Mouse (Mus musculus) embryonic facial prominence, embryonic 15.5 days (tissue): ENCODE data around the gene Timm50. TPM values are rescaled to one million over a fixed set of nuclear protein-coding genes. Genes with fewer than 3 reads are reported as not detected.

Experiments used
- ATAC-seq: fragments of 200-750 bp; cut with Nextera tagmentation; 2 replicates; pipeline ENCODE4 v1.8.0; 2017; ENCODE audit warnings: low read depth, moderate TSS enrichment; ENCODE audit not compliant: insufficient number of reproducible peaks, low FRiP score, low TSS enrichment
- H3K27ac ChIP-seq: fragments of 300-500 bp; sonication (generic); replicated peaks from 2 replicates; pipeline ENCODE4 v1.5.1; 2015; ENCODE audit warnings: mild to moderate bottlenecking, inconsistent platforms
- H3K27me3 ChIP-seq: fragments of 300-500 bp; sonication (generic); 2 replicates; pipeline ENCODE4 v1.6.1; 2015; ENCODE audit warnings: inconsistent platforms
- H3K36me3 ChIP-seq: fragments of 300-500 bp; sonication (generic); 2 replicates; pipeline ENCODE4 v1.6.1; 2015; ENCODE audit warnings: mild to moderate bottlenecking, inconsistent platforms
- H3K4me1 ChIP-seq: fragments of 300-500 bp; sonication (generic); 2 replicates; pipeline ENCODE4 v1.6.1; 2015; ENCODE audit warnings: inconsistent platforms
- H3K4me2 ChIP-seq: fragments of 300-500 bp; sonication (generic); replicated peaks from 2 replicates; pipeline ENCODE4 v1.6.1; 2015; ENCODE audit warnings: mild to moderate bottlenecking, inconsistent platforms
- H3K4me3 ChIP-seq: fragments of 300-500 bp; sonication (generic); replicated peaks from 2 replicates; pipeline ENCODE4 v1.5.1; 2015; ENCODE audit warnings: mild to moderate bottlenecking, inconsistent platforms
- H3K9ac ChIP-seq: fragments of 300-500 bp; sonication (generic); 2 replicates; pipeline ENCODE4 v1.6.1; 2015; ENCODE audit warnings: inconsistent platforms
- H3K9me3 ChIP-seq: fragments of 300-500 bp; sonication (generic); replicated peaks from 2 replicates; pipeline ENCODE4 v1.6.1; 2016; ENCODE audit warnings: inconsistent platforms
- WGBS: fragments of 180-500 bp; shearing (Covaris S2); methylation state at CpG from one replicate; pipeline ENCODE4 v1.1.7; 2015; 5-methylcytosine and 5-hydroxymethylcytosine counted together
- polyA plus RNA-seq: library from polyadenylated mRNA; unstranded; fragments of >200 nt; fragmentation: Nextera tagmentation; extraction: Ambion mirVana; gene quantifications from 2 replicates; pipeline ENCODE4 v1.2.1, GENCODE M21; 2015

The Timm50 gene
- polyA plus RNA-seq, 1 experiment from 2014 or later: 128 TPM

DNA sequence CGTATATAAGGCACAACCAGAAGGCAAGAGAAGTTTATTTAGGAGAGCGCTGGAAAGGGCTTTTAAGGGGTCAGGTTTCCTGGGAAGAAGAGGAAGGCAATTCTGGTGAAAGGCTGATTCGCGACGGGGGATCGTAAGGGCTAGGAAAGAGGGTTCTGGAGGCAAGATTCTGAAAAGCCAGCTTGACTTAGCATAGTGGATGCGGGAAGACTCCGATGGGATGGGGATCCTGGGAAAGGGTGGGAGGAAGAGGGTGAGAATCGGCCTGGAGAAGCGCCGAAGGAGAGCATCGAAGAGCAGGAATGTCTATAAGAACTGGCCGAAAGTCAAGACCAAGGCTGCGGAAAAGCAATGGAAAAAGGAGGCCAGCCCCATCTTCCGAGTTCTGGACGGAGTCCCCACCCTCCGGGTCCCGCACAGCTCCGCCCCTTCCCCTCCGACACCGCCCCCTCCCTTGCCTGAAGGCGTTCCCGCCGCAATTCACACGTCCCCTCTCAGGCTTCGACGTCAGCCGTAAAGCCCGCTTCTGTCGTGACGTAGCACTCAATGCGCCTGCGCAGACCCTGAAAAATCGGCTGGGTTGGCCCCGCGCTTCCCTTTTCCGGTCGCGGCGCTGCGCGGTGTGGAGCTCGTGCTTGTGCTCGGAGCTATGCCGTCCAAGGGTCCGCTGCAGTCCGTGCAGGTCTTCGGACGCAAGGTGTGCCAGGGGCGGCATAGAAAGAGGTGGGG, 38.4 kb upstream of the Timm50 start, which contains the start of gene Rps16:
Rps16 (plus strand) TSS at position 498 of the 729 bp plus-strand sequence.
- WGBS: under 1% methylated on average over 50 of the region's 50 CpGs
- Histone ChIP-seq H3K27ac (peak within 1 kb of the TSS; percentile 97), H3K4me3 (peak within 1 kb of the TSS; percentile 90), H3K36me3 (peaks cover 35% of the 10 kb centered on the region), H3K27me3 (no peaks in the 10 kb centered on the region), H3K4me2 (peak within 1 kb of the TSS; percentile 73), H3K4me1 (peaks cover 26% of the 10 kb centered on the region), H3K9me3 (no peaks in the 10 kb centered on the region), H3K9ac (peak within 1 kb of the TSS; percentile 97)
- peak; percentile 95 for ATAC-seq

- Histone ChIP-seq H3K27me3 (no peaks in the 10 kb centered on the region), H3K9ac (0 out of 2 replicates have a peak overlapping the region, but pooled peaks have one; percentile 0)
- no peak for ATAC-seq
These were observed 36.7 kb upstream of the Timm50 start for GRCm38 (mm10) chr7:28348601-28349000.

DNA sequence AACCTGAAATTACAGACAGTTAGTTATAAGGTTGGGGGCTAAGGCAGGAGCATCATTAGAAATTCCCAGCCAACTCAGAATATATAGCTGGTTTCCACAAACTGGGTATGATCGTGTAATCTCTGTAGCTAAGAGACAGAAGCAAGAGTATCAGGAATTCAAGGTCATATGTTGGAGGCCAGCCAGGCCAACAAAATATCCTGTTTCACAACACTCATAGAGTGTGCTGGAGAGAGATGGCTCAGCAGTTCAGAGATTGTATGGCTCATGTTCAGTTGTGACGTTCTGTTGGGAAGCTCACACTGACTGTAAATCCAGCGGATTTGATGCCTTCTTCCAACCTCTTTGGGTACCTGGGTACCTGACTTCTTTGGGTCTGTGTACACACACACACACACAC, 35.9 kb upstream of the Timm50 start:
- Histone ChIP-seq H3K9ac (no peak overlapping the region), H3K27me3 (no peaks in the 10 kb centered on the region), H3K9me3 (no peaks in the 10 kb centered on the region), H3K4me1 (peaks cover 29% of the 10 kb centered on the region), H3K36me3 (peaks cover 9% of the 10 kb centered on the region; the same call in 1 of the 2 replicates), H3K27ac (no peak overlapping the region), H3K4me2 (no peak overlapping the region), H3K4me3 (no peak overlapping the region)
- no peak for ATAC-seq
- WGBS: 80% methylated on average over 3 of the region's 3 CpGs

More at GRCm38 (mm10) chr7:28348601-28349000, 36.7 kb upstream of the Timm50 start:
- H3K4me3 ChIP-seq: no peak overlapping the region
- peaks cover 29% of the 10 kb centered on the region for H3K4me1 ChIP-seq
- WGBS: 84% methylated on average over 7 of the region's 7 CpGs
- no peaks in the 10 kb centered on the region for H3K9me3 ChIP-seq
- H3K4me2 ChIP-seq: no peak overlapping the region
- peaks cover 18% of the 10 kb centered on the region for H3K36me3 ChIP-seq
- H3K27ac ChIP-seq: no peak overlapping the region

- no peaks in the 10 kb centered on the region for H3K27me3 ChIP-seq
- no peak overlapping the region for H3K27ac ChIP-seq
- H3K9me3 ChIP-seq: no peaks in the 10 kb centered on the region
- no peak overlapping the region for H3K4me2 ChIP-seq
- peaks cover 13% of the 10 kb centered on the region for H3K4me1 ChIP-seq
- no peaks in the 10 kb centered on the region for H3K36me3 ChIP-seq
- 2% methylated on average over 4 of the region's 4 CpGs for WGBS
- H3K4me3 ChIP-seq: no peak overlapping the region
- no peak overlapping the region for H3K9ac ChIP-seq
- no peak for ATAC-seq
These were observed 32.8 kb upstream of the Timm50 start for GRCm38 (mm10) chr7:28344637-28345036.

DNA sequence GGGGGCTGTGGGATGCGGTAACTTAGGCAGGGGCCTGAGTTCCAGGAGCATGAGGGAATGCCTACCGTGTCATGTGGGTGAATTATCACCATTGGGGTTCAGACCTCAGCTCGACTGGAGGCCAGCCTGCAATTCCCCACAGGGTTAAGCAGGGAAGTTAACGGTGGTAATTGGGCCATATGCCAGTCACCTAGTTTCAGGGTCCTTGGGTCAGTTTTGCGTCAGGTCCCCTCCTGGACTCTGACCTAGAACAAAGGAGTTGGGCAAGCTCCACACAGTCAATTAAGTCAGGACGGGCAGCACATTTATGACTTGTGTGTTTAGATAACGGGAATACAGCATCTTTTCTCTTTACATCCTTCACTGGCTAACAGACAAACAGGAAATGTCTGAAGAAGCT, 29.5 kb upstream of the Timm50 start:
- Histone ChIP-seq H3K4me1 (peaks cover 9% of the 10 kb centered on the region), H3K9me3 (no peaks in the 10 kb centered on the region), H3K4me2 (no peak overlapping the region), H3K27ac (no peak overlapping the region), H3K27me3 (no peaks in the 10 kb centered on the region), H3K9ac (no peak overlapping the region), H3K36me3 (no peaks in the 10 kb centered on the region), H3K4me3 (no peak overlapping the region)
- WGBS: 47% methylated on average over 7 of the region's 7 CpGs
- no peak for ATAC-seq

DNA sequence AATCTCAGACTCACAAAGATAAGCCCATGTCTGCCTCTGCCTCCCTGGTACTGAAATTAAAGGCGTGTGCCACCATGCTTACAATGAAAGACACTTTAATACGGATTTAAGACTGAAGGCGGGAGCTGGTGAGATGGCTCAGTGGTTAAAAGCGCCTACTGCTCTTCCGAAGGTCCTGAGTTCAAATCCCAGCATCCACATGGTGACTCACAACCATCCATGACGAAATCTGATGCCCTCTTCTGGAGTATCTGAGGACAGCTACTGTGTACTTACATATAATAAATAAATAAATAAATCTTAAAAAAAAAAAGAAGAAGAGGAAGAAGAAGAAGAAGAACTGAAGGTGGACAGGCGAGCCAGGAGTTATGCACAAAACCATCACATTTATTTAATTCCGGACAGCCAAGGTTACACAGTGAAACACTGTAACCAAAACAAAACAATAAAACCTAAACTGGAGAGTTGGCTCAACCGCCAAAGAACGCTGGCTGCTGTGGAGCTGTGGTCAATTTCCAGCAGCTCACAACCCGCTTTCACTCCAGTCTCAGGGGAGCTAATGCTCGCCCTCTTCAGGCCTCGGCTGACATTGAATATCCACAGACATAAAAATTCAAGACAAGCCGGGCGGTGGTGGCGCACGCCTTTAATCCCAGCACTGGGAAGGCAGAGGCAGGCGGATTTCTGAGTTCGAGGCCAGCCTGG, 27.5 kb upstream of the Timm50 start:
- H3K4me3 ChIP-seq: peak overlapping the region; percentile 97
- no peaks in the 10 kb centered on the region for H3K9me3 ChIP-seq
- peaks cover 15% of the 10 kb centered on the region for H3K4me1 ChIP-seq
- ATAC-seq: no peak
- peaks cover 6% of the 10 kb centered on the region; the same call in 1 of the 2 replicates for H3K36me3 ChIP-seq
- H3K4me2 ChIP-seq: peak overlapping the region; percentile 62
- H3K27me3 ChIP-seq: no peaks in the 10 kb centered on the region
- H3K27ac ChIP-seq: peak overlapping the region; percentile 94
- 73% methylated on average over 19 of the region's 19 CpGs for WGBS
- H3K9ac ChIP-seq: peak overlapping the region; percentile 58; the same call in 1 of the 2 replicates

GRCm38 (mm10) chr7:28338108-28338998, 26.5 kb upstream of the Timm50 start, which contains the start of gene Supt5:
TSS of gene Supt5 (minus strand) at chr7:28338746.
- no peaks in the 10 kb centered on the region for H3K27me3 ChIP-seq
- H3K4me1 ChIP-seq: peaks cover 15% of the 10 kb centered on the region
- H3K9ac ChIP-seq: peak within 1 kb of the TSS; percentile 98
- peaks cover 6% of the 10 kb centered on the region; the same call in 1 of the 2 replicates for H3K36me3 ChIP-seq
- WGBS: under 1% methylated on average over 77 of the region's 77 CpGs
- H3K4me3 ChIP-seq: peak within 1 kb of the TSS; percentile 97
- peak within 1 kb of the TSS; percentile 62 for H3K4me2 ChIP-seq
- peak within 1 kb of the TSS; percentile 94 for H3K27ac ChIP-seq
- peak; percentile 97 for ATAC-seq
- no peaks in the 10 kb centered on the region for H3K9me3 ChIP-seq

- Histone ChIP-seq H3K27me3 (no peaks in the 10 kb centered on the region), H3K36me3 (peaks cover 21% of the 10 kb centered on the region), H3K4me3 (no peak overlapping the region), H3K4me1 (peaks cover 15% of the 10 kb centered on the region), H3K9ac (no peak overlapping the region), H3K9me3 (no peaks in the 10 kb centered on the region), H3K4me2 (no peak overlapping the region), H3K27ac (no peak overlapping the region)
- WGBS: 89% methylated on average over 2 of the region's 2 CpGs
- ATAC-seq: no peak
These were observed 23.6 kb upstream of the Timm50 start for GRCm38 (mm10) chr7:28335471-28335870.

- peaks cover 31% of the 10 kb centered on the region for H3K36me3 ChIP-seq
- no peak overlapping the region for H3K4me3 ChIP-seq
- H3K4me1 ChIP-seq: peaks cover 15% of the 10 kb centered on the region
- ATAC-seq: no peak
- H3K4me2 ChIP-seq: no peak overlapping the region
- H3K9ac ChIP-seq: no peak overlapping the region
- H3K27me3 ChIP-seq: no peaks in the 10 kb centered on the region
- H3K9me3 ChIP-seq: no peaks in the 10 kb centered on the region
- H3K27ac ChIP-seq: no peak overlapping the region
- 76% methylated on average over 4 of the region's 4 CpGs for WGBS
These were observed 22.7 kb upstream of the Timm50 start for GRCm38 (mm10) chr7:28334534-28334933.

DNA sequence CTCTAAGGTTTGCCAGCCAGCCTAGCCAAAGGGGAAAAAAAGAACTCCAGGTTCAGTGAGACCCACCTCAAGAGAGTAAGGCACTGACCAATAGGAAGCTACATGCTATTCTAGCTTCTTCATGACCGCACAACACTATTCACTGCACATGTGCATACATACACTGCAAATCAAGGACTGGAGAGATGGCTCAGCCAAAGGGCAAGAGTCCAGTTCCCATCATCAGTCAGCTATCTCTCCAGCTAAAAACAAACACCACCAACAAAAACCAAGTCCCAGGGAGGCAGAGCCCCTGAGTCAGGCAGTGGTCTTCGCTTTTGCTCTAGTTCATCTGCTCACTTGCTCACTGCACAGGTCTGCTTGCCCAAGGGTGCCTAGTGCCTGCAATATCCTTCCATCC, 16.4 kb upstream of the Timm50 start:
- Histone ChIP-seq H3K9ac (no peak overlapping the region), H3K9me3 (no peaks in the 10 kb centered on the region)
- 98% methylated on average over 2 of the region's 2 CpGs for WGBS

GRCm38 (mm10) chr7:28326457-28326856, 14.6 kb upstream of the Timm50 start:
- Histone ChIP-seq H3K4me1 (no peaks in the 10 kb centered on the region), H3K9me3 (no peaks in the 10 kb centered on the region), H3K9ac (no peak overlapping the region), H3K4me3 (no peak overlapping the region), H3K27me3 (no peaks in the 10 kb centered on the region), H3K4me2 (no peak overlapping the region), H3K36me3 (peaks cover 99% of the 10 kb centered on the region), H3K27ac (no peak overlapping the region)
- ATAC-seq: no peak
- 79% methylated on average over 4 of the region's 4 CpGs for WGBS

More for the DNA sequence above, 16.4 kb upstream of the Timm50 start:
- peaks cover 87% of the 10 kb centered on the region for H3K36me3 ChIP-seq
- H3K27me3 ChIP-seq: no peaks in the 10 kb centered on the region
- no peak for ATAC-seq
- no peaks in the 10 kb centered on the region for H3K4me1 ChIP-seq
- no peak overlapping the region for H3K27ac ChIP-seq
- no peak overlapping the region for H3K4me2 ChIP-seq
- no peak overlapping the region for H3K4me3 ChIP-seq
